Mouse (Mus musculus): Measurements from ENCODE around the gene Ccnjl. TPM values are rescaled to one million over a fixed set of nuclear protein-coding genes. Genes with fewer than 3 reads are reported as not detected.
A peak's percentile ranks its signal among the peaks of the same experiment; 100 is the strongest.

Ccnjl gene
- polyA plus RNA-seq, 1 experiment from 2014 or later: 6.5 TPM

DNA sequence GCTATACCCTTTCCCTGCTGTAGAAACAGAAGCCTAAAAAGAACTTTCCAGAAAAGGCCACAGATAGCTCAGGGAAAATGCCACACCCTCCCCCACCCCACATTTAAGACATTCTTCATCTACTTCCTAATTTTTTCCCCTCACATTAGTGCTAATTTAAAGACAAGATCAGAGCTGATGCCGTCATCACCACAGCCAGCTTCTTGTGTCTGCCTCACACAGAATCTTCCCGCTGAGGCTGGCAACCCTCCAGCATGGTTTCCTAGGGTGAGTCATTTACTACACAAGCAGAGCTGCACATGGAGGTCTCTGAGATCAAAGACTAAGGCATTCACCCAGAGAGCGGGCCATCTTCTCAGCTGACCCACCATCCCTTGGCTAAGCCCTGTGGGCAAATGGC, 33.1 kb upstream of the Ccnjl start:
- Histone ChIP-seq H3K27me3 (replicated peaks; ENCODE audit: insufficient read depth, low read length) (no peaks in the 10 kb centered on the region), H3K36me3 (ENCODE audit: insufficient read depth, low read length) (no peaks in the 10 kb centered on the region), H3K4me1 (ENCODE audit: insufficient read depth, low read depth, low read length) (no peaks in the 10 kb centered on the region), H3K4me2 (replicated peaks; ENCODE audit: low read depth, low read length) (no peak overlapping the region), H3K9ac (replicated peaks; ENCODE audit: low read depth) (no peak overlapping the region), H3K9me3 (ENCODE audit: low read length) (no peaks in the 10 kb centered on the region), H3K4me3 (ENCODE audit: low read depth, low read length) (no peak overlapping the region), H3K27ac (ENCODE audit: low read length) (no peak overlapping the region)
- TF ChIP-seq EP300 (IDR thresholded peaks at IDR 0.05) (no peak), CTCF (IDR thresholded peaks at IDR 0.05) (no peak)
- WGBS: 26% methylated on average over 3 of the region's 3 CpGs
- ATAC-seq: peak; percentile 67
- DNase-seq (ENCODE audit: low spot score): peak; percentile 49

DNA sequence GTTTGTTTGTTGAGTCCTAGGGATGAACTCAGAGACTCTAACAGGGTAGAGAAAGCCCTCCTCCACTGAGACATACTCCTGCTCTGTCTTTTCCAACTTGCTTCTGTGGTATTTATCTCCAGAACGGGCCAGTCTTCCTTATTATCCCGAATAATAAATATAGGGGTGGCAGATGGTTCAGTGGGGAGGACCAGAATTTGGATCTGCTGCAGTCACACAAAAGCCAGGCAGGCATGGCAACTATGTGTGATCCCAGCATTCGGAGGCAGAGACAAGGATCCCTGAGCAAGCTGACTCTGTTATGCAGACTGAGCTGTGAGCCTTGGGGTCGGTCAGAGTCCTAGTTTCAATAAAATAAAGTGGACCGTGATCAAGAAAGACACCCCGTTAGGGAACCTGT, 27.3 kb upstream of the Ccnjl start:
- Histone ChIP-seq H3K36me3 (ENCODE audit: insufficient read depth, low read length) (no peaks in the 10 kb centered on the region), H3K27me3 (replicated peaks; ENCODE audit: insufficient read depth, low read length) (no peaks in the 10 kb centered on the region), H3K4me1 (ENCODE audit: insufficient read depth, low read depth, low read length) (no peaks in the 10 kb centered on the region), H3K9ac (replicated peaks; ENCODE audit: low read depth) (no peak overlapping the region), H3K9me3 (ENCODE audit: low read length) (no peaks in the 10 kb centered on the region), H3K4me2 (replicated peaks; ENCODE audit: low read depth, low read length) (no peak overlapping the region), H3K27ac (ENCODE audit: low read length) (no peak overlapping the region), H3K4me3 (ENCODE audit: low read depth, low read length) (no peak overlapping the region)
- DNase-seq (ENCODE audit: low spot score) (no peak), ATAC-seq (no peak)
- 76% methylated on average over 6 of the region's 6 CpGs for WGBS
- TF ChIP-seq EP300 (IDR thresholded peaks at IDR 0.05): no peak
- TF ChIP-seq CTCF (IDR thresholded peaks at IDR 0.05): no peak

GRCm38 (mm10) chr11:43505188-43505587, 23.4 kb upstream of the Ccnjl start:
- WGBS: 82% methylated on average over 7 of the region's 7 CpGs

DNA sequence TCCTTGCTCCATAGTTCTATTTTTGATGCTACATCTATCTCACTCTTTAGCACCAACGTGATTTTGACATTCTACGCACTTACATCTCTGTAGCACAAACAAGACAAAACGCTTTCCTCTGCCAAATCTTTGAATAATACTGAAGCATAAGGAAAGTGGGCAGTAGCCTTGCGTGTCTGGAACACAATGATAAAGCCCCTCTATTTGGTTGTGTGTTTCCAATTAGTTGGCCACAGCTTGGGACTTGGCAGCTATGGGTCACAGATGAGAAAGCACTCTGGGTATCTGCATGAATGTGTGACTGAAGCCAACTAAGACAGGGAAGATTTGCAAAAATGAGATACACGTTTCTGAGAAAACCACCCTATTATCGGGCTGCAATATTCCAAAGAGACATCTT, 20.6 kb upstream of the Ccnjl start:
- H3K9me3 ChIP-seq (ENCODE audit: low read length): no peaks in the 10 kb centered on the region
- H3K36me3 ChIP-seq (ENCODE audit: insufficient read depth, low read length): no peaks in the 10 kb centered on the region
- no peak overlapping the region for H3K9ac ChIP-seq (replicated peaks; ENCODE audit: low read depth)
- no peak overlapping the region for H3K27ac ChIP-seq (ENCODE audit: low read length)
- WGBS: 70% methylated on average over 6 of the region's 6 CpGs
- H3K27me3 ChIP-seq (replicated peaks; ENCODE audit: insufficient read depth, low read length): no peaks in the 10 kb centered on the region
- no peak for TF ChIP-seq EP300 (IDR thresholded peaks at IDR 0.05)
- DNase-seq (ENCODE audit: low spot score) (no peak), ATAC-seq (no peak)
- H3K4me2 ChIP-seq (replicated peaks; ENCODE audit: low read depth, low read length): no peak overlapping the region
- no peak overlapping the region for H3K4me3 ChIP-seq (ENCODE audit: low read depth, low read length)
- H3K4me1 ChIP-seq (ENCODE audit: insufficient read depth, low read depth, low read length): no peaks in the 10 kb centered on the region

More at GRCm38 (mm10) chr11:43505188-43505587, 23.4 kb upstream of the Ccnjl start:
- Histone ChIP-seq H3K36me3 (ENCODE audit: insufficient read depth, low read length) (no peaks in the 10 kb centered on the region), H3K27me3 (replicated peaks; ENCODE audit: insufficient read depth, low read length) (no peaks in the 10 kb centered on the region), H3K9ac (replicated peaks; ENCODE audit: low read depth) (no peak overlapping the region), H3K9me3 (ENCODE audit: low read length) (no peaks in the 10 kb centered on the region), H3K4me3 (ENCODE audit: low read depth, low read length) (no peak overlapping the region), H3K27ac (ENCODE audit: low read length) (no peak overlapping the region), H3K4me1 (ENCODE audit: insufficient read depth, low read depth, low read length) (no peaks in the 10 kb centered on the region), H3K4me2 (replicated peaks; ENCODE audit: low read depth, low read length) (no peak overlapping the region)
- TF ChIP-seq EP300 (IDR thresholded peaks at IDR 0.05) (no peak), CTCF (IDR thresholded peaks at IDR 0.05) (no peak)
- ATAC-seq: no peak
- no peak for DNase-seq (ENCODE audit: low spot score)

- Histone ChIP-seq H3K4me1 (ENCODE audit: insufficient read depth, low read depth, low read length) (no peaks in the 10 kb centered on the region), H3K9ac (replicated peaks; ENCODE audit: low read depth) (no peak overlapping the region), H3K27me3 (replicated peaks; ENCODE audit: insufficient read depth, low read length) (no peaks in the 10 kb centered on the region), H3K4me2 (replicated peaks; ENCODE audit: low read depth, low read length) (no peak overlapping the region), H3K36me3 (ENCODE audit: insufficient read depth, low read length) (no peaks in the 10 kb centered on the region), H3K27ac (ENCODE audit: low read length) (no peak overlapping the region), H3K4me3 (ENCODE audit: low read depth, low read length) (no peak overlapping the region), H3K9me3 (ENCODE audit: low read length) (no peaks in the 10 kb centered on the region)
- no peak for TF ChIP-seq EP300 (IDR thresholded peaks at IDR 0.05)
- TF ChIP-seq CTCF (IDR thresholded peaks at IDR 0.05): no peak
- WGBS: 94% methylated on average over 5 of the region's 5 CpGs
- DNase-seq (ENCODE audit: low spot score) (no peak), ATAC-seq (no peak)
Measured at GRCm38 (mm10) chr11:43509878-43510277, 18.7 kb upstream of the Ccnjl start.

- H3K4me3 ChIP-seq (ENCODE audit: low read depth, low read length): no peak overlapping the region
- no peak overlapping the region for H3K9ac ChIP-seq (replicated peaks; ENCODE audit: low read depth)
- no peak overlapping the region for H3K27ac ChIP-seq (ENCODE audit: low read length)
- ATAC-seq: peak; percentile 68
- no peaks in the 10 kb centered on the region for H3K4me1 ChIP-seq (ENCODE audit: insufficient read depth, low read depth, low read length)
- H3K27me3 ChIP-seq (replicated peaks; ENCODE audit: insufficient read depth, low read length): no peaks in the 10 kb centered on the region
- DNase-seq (ENCODE audit: low spot score): peak; percentile 56
- H3K9me3 ChIP-seq (ENCODE audit: low read length): no peaks in the 10 kb centered on the region
- no peak overlapping the region for H3K4me2 ChIP-seq (replicated peaks; ENCODE audit: low read depth, low read length)
- H3K36me3 ChIP-seq (ENCODE audit: insufficient read depth, low read length): no peaks in the 10 kb centered on the region
- 63% methylated on average over 2 of the region's 2 CpGs for WGBS
- TF ChIP-seq EP300 (IDR thresholded peaks at IDR 0.05): no peak
Measured at GRCm38 (mm10) chr11:43512661-43513190, 15.9 kb upstream of the Ccnjl start.
